Mouse (Mus musculus) midbrain, embryonic 11.5 days (tissue): ENCODE data around the gene Sdhaf4. TPM values are rescaled to one million over a fixed set of nuclear protein-coding genes. Genes with fewer than 3 reads are reported as not detected.

Experiments used
- ATAC-seq: fragments of 200-750 bp; cut with Nextera tagmentation; 2 replicates; pipeline ENCODE4 v1.8.0; 2017; ENCODE audit warnings: moderate TSS enrichment, moderate library complexity; ENCODE audit not compliant: low FRiP score
- DNase-seq: peaks from one replicate; pipeline ENCODE4 v3.0.0; 2015; ENCODE audit warnings: low spot score; ENCODE audit errors: missing footprints
- H3K27ac ChIP-seq: fragments of 300-500 bp; sonication (generic); 2 replicates; pipeline ENCODE4 v1.5.1; 2014; ENCODE audit warnings: low read depth, low read length
- H3K27me3 ChIP-seq: fragments of 300-500 bp; sonication (generic); 2 replicates; pipeline ENCODE4 v1.6.1; 2014; ENCODE audit warnings: mild to moderate bottlenecking, low read length, moderate library complexity, mixed read lengths; ENCODE audit not compliant: control insufficient read depth, insufficient read depth
- H3K36me3 ChIP-seq: fragments of 300-500 bp; sonication (generic); 2 replicates; pipeline ENCODE4 v1.6.1; 2014; ENCODE audit warnings: mild to moderate bottlenecking, low read length, moderate library complexity, mixed read lengths; ENCODE audit not compliant: control insufficient read depth, insufficient read depth
- H3K4me1 ChIP-seq: fragments of 300-500 bp; sonication (generic); 2 replicates; pipeline ENCODE4 v1.6.1; 2014; ENCODE audit warnings: low read length; ENCODE audit not compliant: control insufficient read depth, insufficient read depth
- H3K4me2 ChIP-seq: fragments of 300-500 bp; sonication (generic); 2 replicates; pipeline ENCODE4 v1.6.1; 2014; ENCODE audit warnings: mild to moderate bottlenecking, moderate library complexity
- H3K4me3 ChIP-seq: fragments of 300-500 bp; sonication (generic); 2 replicates; pipeline ENCODE4 v1.5.1; 2014; ENCODE audit warnings: low read depth, low read length
- H3K9ac ChIP-seq: fragments of 300-500 bp; sonication (generic); 2 replicates; pipeline ENCODE4 v1.6.1; 2014; ENCODE audit warnings: low read length
- H3K9me3 ChIP-seq: fragments of 300-500 bp; sonication (generic); 2 replicates; pipeline ENCODE4 v1.6.1; 2016; ENCODE audit warnings: low read length; ENCODE audit not compliant: control insufficient read depth
- whole genome bisulfite sequencing: fragments of 180-500 bp; shearing (Covaris S2); extraction: QIAGEN DNeasy Blood & Tissue Kit; methylation state at CpG from one replicate; pipeline ENCODE4 v1.1.7; 2014; 5-methylcytosine and 5-hydroxymethylcytosine counted together
- polyA plus RNA-seq: library from polyadenylated mRNA; unstranded; fragments of >200 nt; fragmentation: Nextera tagmentation; extraction: Ambion mirVana; gene quantifications from 2 replicates; pipeline ENCODE4 v1.2.1, GENCODE M21; 2014

Gene Sdhaf4
- polyA plus RNA-seq, 1 experiment from 2014 or later = 95.5 TPM

GRCm38 (mm10) chr1:23959415-23959732, 46.1 kb downstream of the Sdhaf4 start:
- Histone ChIP-seq H3K9me3 (no peaks in the 10 kb centered on the region), H3K9ac (no peak overlapping the region), H3K4me3 (no peak overlapping the region), H3K36me3 (no peaks in the 10 kb centered on the region), H3K4me1 (no peaks in the 10 kb centered on the region), H3K4me2 (peak overlapping the region; percentile 30), H3K27me3 (no peaks in the 10 kb centered on the region), H3K27ac (no peak overlapping the region)
- WGBS = 15% methylated on average over 6 of the region's 6 CpGs
- DNase-seq (no peak), ATAC-seq (peak; percentile 44)

- no peak overlapping the region for H3K27ac ChIP-seq
- H3K4me3 ChIP-seq = no peak overlapping the region
- H3K9ac ChIP-seq = 0 out of 2 replicates have a peak overlapping the region, but pooled peaks have one; percentile 24
Observed at GRCm38 (mm10) chr1:23958668-23959414, 46.6 kb downstream of the Sdhaf4 start.

GRCm38 (mm10) chr1:23958101-23958500, 47.4 kb downstream of the Sdhaf4 start:
- H3K27me3 ChIP-seq = no peaks in the 10 kb centered on the region

More at GRCm38 (mm10) chr1:23958668-23959414, 46.6 kb downstream of the Sdhaf4 start:
- WGBS = 10% methylated on average over 13 of the region's 13 CpGs
- no peaks in the 10 kb centered on the region for H3K27me3 ChIP-seq
- peak overlapping the region; percentile 30 for H3K4me2 ChIP-seq
- peak; percentile 91 for DNase-seq
- ATAC-seq = 0 out of 2 replicates have a peak, but pooled peaks have one; percentile 46
- no peaks in the 10 kb centered on the region for H3K9me3 ChIP-seq
- H3K4me1 ChIP-seq = no peaks in the 10 kb centered on the region
- no peaks in the 10 kb centered on the region for H3K36me3 ChIP-seq

GRCm38 (mm10) chr1:23955539-23955938, 49.9 kb downstream of the Sdhaf4 start:
- no peak for ATAC-seq
- no peak overlapping the region for H3K27ac ChIP-seq
- WGBS = 86% methylated on average over 4 of the region's 4 CpGs

More at GRCm38 (mm10) chr1:23958101-23958500, 47.4 kb downstream of the Sdhaf4 start:
- DNase-seq = no peak
- no peak overlapping the region for H3K4me3 ChIP-seq
- no peak overlapping the region for H3K9ac ChIP-seq
- ATAC-seq = no peak
- H3K4me2 ChIP-seq = no peak overlapping the region
- WGBS = 90% methylated on average over 6 of the region's 6 CpGs
- H3K4me1 ChIP-seq = no peaks in the 10 kb centered on the region
- no peaks in the 10 kb centered on the region for H3K36me3 ChIP-seq
- no peaks in the 10 kb centered on the region for H3K9me3 ChIP-seq
- no peak overlapping the region for H3K27ac ChIP-seq

GRCm38 (mm10) chr1:23953921-23954320, 51.5 kb downstream of the Sdhaf4 start:
- H3K4me1 ChIP-seq = peaks cover 2% of the 10 kb centered on the region; the same call in 1 of the 2 replicates
- H3K4me2 ChIP-seq = no peak overlapping the region
- no peaks in the 10 kb centered on the region for H3K9me3 ChIP-seq
- no peak overlapping the region for H3K4me3 ChIP-seq
- no peaks in the 10 kb centered on the region for H3K36me3 ChIP-seq
- WGBS = 88% methylated on average over 13 of the region's 13 CpGs
- H3K9ac ChIP-seq = no peak overlapping the region
- no peaks in the 10 kb centered on the region for H3K27me3 ChIP-seq
- ATAC-seq (no peak), DNase-seq (no peak)
- no peak overlapping the region for H3K27ac ChIP-seq

More at GRCm38 (mm10) chr1:23955539-23955938, 49.9 kb downstream of the Sdhaf4 start:
- H3K27me3 ChIP-seq = no peaks in the 10 kb centered on the region
- H3K36me3 ChIP-seq = no peaks in the 10 kb centered on the region
- no peak overlapping the region for H3K4me3 ChIP-seq
- H3K4me1 ChIP-seq = no peaks in the 10 kb centered on the region
- no peaks in the 10 kb centered on the region for H3K9me3 ChIP-seq
- DNase-seq = no peak
- no peak overlapping the region for H3K9ac ChIP-seq
- H3K4me2 ChIP-seq = no peak overlapping the region

- Histone ChIP-seq H3K36me3 (no peaks in the 10 kb centered on the region), H3K9ac (no peak overlapping the region), H3K27ac (no peak overlapping the region), H3K4me3 (no peak overlapping the region), H3K4me1 (peaks cover 10% of the 10 kb centered on the region), H3K4me2 (peak overlapping the region; percentile 7; the same call in 1 of the 2 replicates), H3K27me3 (no peaks in the 10 kb centered on the region), H3K9me3 (no peaks in the 10 kb centered on the region)
- DNase-seq = no peak
- peak; percentile 50; the same call in 1 of the 2 replicates for ATAC-seq
- WGBS = 55% methylated on average over 15 of the region's 15 CpGs
Observed at GRCm38 (mm10) chr1:23948778-23949699, 56.4 kb downstream of the Sdhaf4 start.

GRCm38 (mm10) chr1:23948290-23948689, 57.2 kb downstream of the Sdhaf4 start:
- WGBS = 61% methylated on average over 7 of the region's 7 CpGs
- Histone ChIP-seq H3K27me3 (no peaks in the 10 kb centered on the region), H3K27ac (no peak overlapping the region), H3K9ac (no peak overlapping the region), H3K36me3 (no peaks in the 10 kb centered on the region), H3K9me3 (no peaks in the 10 kb centered on the region), H3K4me1 (peaks cover 10% of the 10 kb centered on the region), H3K4me2 (no peak overlapping the region; the same call in 1 of the 2 replicates), H3K4me3 (no peak overlapping the region)
- no peak for ATAC-seq
- no peak for DNase-seq
